18 mouse cellular contexts compared by ENCODE assay signal in genomic region chr17:56265869-56266268, GRCm38 (mm10). TPM values are rescaled to one million over a fixed set of nuclear protein-coding genes. Genes with fewer than 3 reads are reported as not detected.
DNase-seq lines count a peak whose midpoint lies in the region; ATAC-seq and TF ChIP-seq lines count a peak whose summit lies in the region.
"Had no signal": no experiment of that assay in that cellular context is flagged by ENCODE, and none has a peak within 500 bp of the region (broad histone marks: within the 10 kb centered on the region; RNA-seq: fewer than 3 reads in every experiment).

No protein-coding gene starts in this region.

- peak overlapping the region; percentile 45 for H3ac ChIP-seq in C2C12 (ENCODE audit: control insufficient read depth, insufficient read length, low read depth)

- peak overlapping the region; percentile 13; the same call in 1 of the 2 replicates for H3K27ac ChIP-seq in kidney, postnatal 0 days
- no peak overlapping the region for H3K27ac ChIP-seq in kidney, embryonic 16.5 days (ENCODE audit: low read length)
- H3K27ac ChIP-seq in macrophage = peak overlapping the region; percentile 95
- H3K27ac ChIP-seq: heart, embryonic 15.5 days; hindbrain, postnatal 0 days had no signal

- H3K36me3 ChIP-seq in kidney, postnatal 0 days (ENCODE audit: insufficient read depth, low read length) = 0 out of 2 replicates have a peak, but pooled peaks cover 7% of the 10 kb centered on the region
- H3K36me3 ChIP-seq in kidney, embryonic 16.5 days (ENCODE audit: insufficient read depth, low read length) = peaks cover 16% of the 10 kb centered on the region
- H3K36me3 ChIP-seq in C2C12 (ENCODE audit: control insufficient read depth, insufficient read depth) = peaks cover 23% of the 10 kb centered on the region
- H3K36me3 ChIP-seq in G1E (replicated peaks) = peaks cover 64% of the 10 kb centered on the region
- H3K36me3 ChIP-seq in macrophage (ENCODE audit: inconsistent target) = peaks cover 15% of the 10 kb centered on the region; the same call in 1 of the 2 replicates

- H3K4me1 ChIP-seq in kidney, postnatal 0 days (replicated peaks; ENCODE audit: insufficient read depth, low read length) = no peaks in the 10 kb centered on the region
- H3K4me1 ChIP-seq in kidney, embryonic 16.5 days (ENCODE audit: insufficient read depth, low read length) = peaks cover 6% of the 10 kb centered on the region
- peaks cover 62% of the 10 kb centered on the region for H3K4me1 ChIP-seq in G1E (ENCODE audit: insufficient read depth, low read depth, low read length)

- H3K4me2 ChIP-seq in kidney, postnatal 0 days (ENCODE audit: low read length) = no peak overlapping the region
- no peak overlapping the region for H3K4me2 ChIP-seq in kidney, embryonic 16.5 days (replicated peaks; ENCODE audit: low read depth, low read length)
- H3K4me2 ChIP-seq: heart, embryonic 15.5 days had no signal

- 65% methylated on average over 3 of the region's 3 CpGs for WGBS in kidney, postnatal 0 days
- 66% methylated on average over 3 of the region's 3 CpGs for WGBS in kidney, embryonic 16.5 days
- 13% methylated on average over 3 of the region's 3 CpGs for WGBS in macrophage (ENCODE audit: missing documents)

- no peaks in the 10 kb centered on the region for H3K27me3 ChIP-seq in kidney, postnatal 0 days (ENCODE audit: insufficient read depth, low read length)
- H3K27me3 ChIP-seq in kidney, embryonic 16.5 days (ENCODE audit: insufficient read depth, low read length) = no peaks in the 10 kb centered on the region
- H3K27me3 ChIP-seq in C2C12 (ENCODE audit: control insufficient read depth, insufficient read depth, insufficient read length) = no peaks in the 10 kb centered on the region
- H3K27me3 ChIP-seq in G1E (ENCODE audit: insufficient read depth, low read length) = no peaks in the 10 kb centered on the region
- H3K27me3 ChIP-seq: heart, embryonic 15.5 days had no signal

- H3K79me2 ChIP-seq in C2C12 (ENCODE audit: control insufficient read depth, insufficient read depth) (peaks cover 29% of the 10 kb centered on the region), macrophage (ENCODE audit: inconsistent target) (peaks cover 21% of the 10 kb centered on the region; the same call in 1 of the 2 replicates)

- no peak for TF ChIP-seq CTCF in kidney, postnatal 0 days (IDR thresholded peaks at IDR 0.05; ENCODE audit: low read depth)
- TF ChIP-seq CTCF in C2C12 (IDR thresholded peaks at IDR 0.05; ENCODE audit: control insufficient read depth, insufficient read depth, insufficient read length) (no peak), G1E (IDR thresholded peaks at IDR 0.05; ENCODE audit: low read depth, low read length) (no peak)

- no peak for DNase-seq in kidney, postnatal 0 days (ENCODE audit: low spot score)
- no peak for DNase-seq in G1E (ENCODE audit: low spot score)
- no peak for DNase-seq in right cerebral cortex, postnatal 10 days (ENCODE audit: low spot score in 2 of 2)
- no peak for DNase-seq in retina, embryonic 14.5 days (ENCODE audit: low spot score)
- DNase-seq: cerebellum, adult 9-10 months; kidney, adult 8-10 months; left cerebral cortex, postnatal 4 days; liver, postnatal 0 days had no signal

- H3K9me3 ChIP-seq in kidney, postnatal 0 days (replicated peaks; ENCODE audit: low read length) = no peaks in the 10 kb centered on the region
- no peaks in the 10 kb centered on the region for H3K9me3 ChIP-seq in kidney, embryonic 16.5 days (ENCODE audit: low read length)
- no peaks in the 10 kb centered on the region for H3K9me3 ChIP-seq in G1E (replicated peaks)
- H3K9me3 ChIP-seq: heart, embryonic 15.5 days had no signal

- peaks cover 6% of the 10 kb centered on the region for H3K79me3 ChIP-seq in C2C12 (ENCODE audit: low read depth)

- H3K4me3 ChIP-seq in kidney, postnatal 0 days (replicated peaks; ENCODE audit: low read depth, low read length) = no peak overlapping the region
- H3K4me3 ChIP-seq in kidney, embryonic 16.5 days (ENCODE audit: low read length) = no peak overlapping the region
- H3K4me3 ChIP-seq in C2C12 (ENCODE audit: insufficient read depth, poor library complexity, severe bottlenecking) (no peak overlapping the region), G1E (ENCODE audit: low read depth, low read length) (no peak overlapping the region), macrophage (ENCODE audit: inconsistent target) (no peak overlapping the region)
- H3K4me3 ChIP-seq: heart, embryonic 15.5 days had no signal

- no peak for ATAC-seq in kidney, postnatal 0 days (replicated peaks; ENCODE audit: low FRiP score, low read depth)
- ATAC-seq in kidney, embryonic 16.5 days (ENCODE audit: low FRiP score, low TSS enrichment) = no peak
- ATAC-seq in G1E (ENCODE audit: extremely low read depth, insufficient number of reproducible peaks, low FRiP score, poor library complexity, severe bottlenecking) = peak; percentile 5; the same call in 1 of the 2 replicates
- ATAC-seq: hindbrain, postnatal 0 days had no signal

- H3K9ac ChIP-seq in kidney, postnatal 0 days (ENCODE audit: low read depth, low read length) = no peak overlapping the region
- H3K9ac ChIP-seq in kidney, embryonic 16.5 days (replicated peaks; ENCODE audit: low read length) = no peak overlapping the region
- H3K9ac ChIP-seq: heart, embryonic 15.5 days; liver, postnatal 0 days had no signal

TF ChIP-seq in C2C12, 6 proteins besides CTCF, POLR2A, EP300 and RAD21:
- peak; percentile 47 for TF ChIP-seq FOSL1 (IDR thresholded peaks at IDR 0.05; ENCODE audit: insufficient read depth, low read length, poor library complexity, severe bottlenecking)
- no peak for TF ChIP-seq MYOG (IDR thresholded peaks at IDR 0.05; ENCODE audit: control insufficient read depth, extremely low read depth, insufficient read length)
- peak; percentile 33 for TF ChIP-seq MYOD1 (IDR thresholded peaks at IDR 0.05; ENCODE audit: control insufficient read depth, insufficient read length, low read depth)
- peak; percentile 21 for TF ChIP-seq USF1 (IDR thresholded peaks at IDR 0.05; ENCODE audit: low read depth)

RNA-seq across cellular contexts. Expression of gene Fem1a, which starts 9.3 kb away (rescaled TPM):
- polyA plus RNA-seq in kidney, postnatal 0 days (2015; fragmentation: Nextera tagmentation; extraction: Ambion mirVana) = 11.7 TPM in 2 replicates
- polyA plus RNA-seq in kidney, embryonic 16.5 days (2015; fragmentation: Nextera tagmentation; extraction: Ambion mirVana) = 14.6 and 15.8 TPM in 2 replicates
- polyA plus RNA-seq in C2C12 (2012; fragmentation: generic; extraction: Trizol) (18.1 TPM), G1E (2012) (20.1 and 20.7 TPM in 2 replicates), macrophage (2018) (6.6 to 13.3 TPM (median 10.2 TPM) in 3 replicates)
- total RNA-seq in G1E (2014; fragmentation: Nextera tagmentation) (14.4 and 16.5 TPM in 2 replicates), G1E (2017) (17.8 and 18.9 TPM in 2 replicates)
- 10 to 100 TPM in 9 of 26 experiments, 1 to 10 TPM in 17; 2.4 to 25.8 (median 7.7) TPM for total RNA-seq in macrophage (2018; cell fraction: chromatin; rRNA removed)
- 10 to 100 TPM in 17 of 26 experiments, 1 to 10 TPM in 9; 4.7 to 16.4 (median 11.9) TPM for total RNA-seq in macrophage (2018; cell fraction: cytosol; rRNA removed)
- total RNA-seq in macrophage (2018; cell fraction: nucleus; rRNA removed) = 10 to 100 TPM in 15 of 26 experiments, 1 to 10 TPM in 11; 5.5 to 23.2 (median 10.6) TPM

RNA-seq across cellular contexts. Expression of gene Ticam1, which starts 10.7 kb away (rescaled TPM):
- 6.9 and 7.7 TPM in 2 replicates for polyA plus RNA-seq in kidney, postnatal 0 days (2015; fragmentation: Nextera tagmentation; extraction: Ambion mirVana)
- polyA plus RNA-seq in kidney, embryonic 16.5 days (2015; fragmentation: Nextera tagmentation; extraction: Ambion mirVana) = 7.3 and 10.3 TPM in 2 replicates
- polyA plus RNA-seq in C2C12 (2012; fragmentation: generic; extraction: Trizol) = 5.8 TPM
- total RNA-seq in G1E (2014; fragmentation: Nextera tagmentation) = 15.2 and 16.2 TPM in 2 replicates
- 4.9 and 5.7 TPM in 2 replicates for total RNA-seq in G1E (2017)
- 7.4 and 8.1 TPM in 2 replicates for polyA plus RNA-seq in G1E (2012)
- total RNA-seq in macrophage (2018; cell fraction: chromatin; rRNA removed) = 10 to 100 TPM; 20.0 to 66.0 (median 29.6) TPM
- 10 to 100 TPM; 29.2 to 68.9 (median 35.2) TPM for total RNA-seq in macrophage (2018; cell fraction: cytosol; rRNA removed)
- total RNA-seq in macrophage (2018; cell fraction: nucleus; rRNA removed) = 10 to 100 TPM; 18.9 to 54.1 (median 29.3) TPM
- polyA plus RNA-seq in macrophage (2018) = 19.5 to 36.1 TPM (median 21.2 TPM) in 3 replicates

RNA-seq across cellular contexts. Expression of gene Plin3, which starts 26.8 kb away (rescaled TPM):
- polyA plus RNA-seq in kidney, postnatal 0 days (2015; fragmentation: Nextera tagmentation; extraction: Ambion mirVana) = 69.6 and 75.2 TPM in 2 replicates
- 87.5 and 106 TPM in 2 replicates for polyA plus RNA-seq in kidney, embryonic 16.5 days (2015; fragmentation: Nextera tagmentation; extraction: Ambion mirVana)
- polyA plus RNA-seq in C2C12 (2012; fragmentation: generic; extraction: Trizol) = 27.5 TPM
- 8.1 and 12.3 TPM in 2 replicates for total RNA-seq in G1E (2014; fragmentation: Nextera tagmentation)
- total RNA-seq in G1E (2017) = 55.9 and 64.1 TPM in 2 replicates
- 12.2 and 12.7 TPM in 2 replicates for polyA plus RNA-seq in G1E (2012)
- 10 to 100 TPM in 18 of 26 experiments, 1 to 10 TPM in 8; 3.7 to 35.4 (median 12.4) TPM for total RNA-seq in macrophage (2018; cell fraction: chromatin; rRNA removed)
- total RNA-seq in macrophage (2018; cell fraction: cytosol; rRNA removed) = 10 to 100 TPM; 28.2 to 67.4 (median 39.0) TPM
- total RNA-seq in macrophage (2018; cell fraction: nucleus; rRNA removed) = 10 to 100 TPM; 10.8 to 40.1 (median 19.8) TPM
- 40.0 to 53.0 TPM (median 46.8 TPM) in 3 replicates for polyA plus RNA-seq in macrophage (2018)

RNA-seq across cellular contexts. Expression of gene Arrdc5, which starts 34.2 kb away (rescaled TPM):
- not detected in 2 replicates for polyA plus RNA-seq in kidney, postnatal 0 days (2015; fragmentation: Nextera tagmentation; extraction: Ambion mirVana)
- not detected in 2 replicates for polyA plus RNA-seq in kidney, embryonic 16.5 days (2015; fragmentation: Nextera tagmentation; extraction: Ambion mirVana)
- polyA plus RNA-seq in C2C12 (2012; fragmentation: generic; extraction: Trizol) (not detected), G1E (2012) (not detected in 2 replicates), macrophage (2018) (not detected in 3 replicates)
- total RNA-seq in G1E (2014; fragmentation: Nextera tagmentation) (not detected in 2 replicates), G1E (2017) (not detected in 2 replicates)
- not detected for total RNA-seq in macrophage (2018; cell fraction: chromatin; rRNA removed)
- total RNA-seq in macrophage (2018; cell fraction: cytosol; rRNA removed) = not detected
- not detected for total RNA-seq in macrophage (2018; cell fraction: nucleus; rRNA removed)
- total RNA-seq: gastrocnemius, adult 8-10 months; hindbrain, postnatal 0 days; left cerebral cortex, postnatal 4 days; megakaryocyte-erythroid progenitor cell, adult 5-6 weeks had no signal
- polyA plus RNA-seq: brain, embryonic 14.5 days; embryonic facial prominence, embryonic 11.5 days; forebrain, embryonic 11.5 days; heart, embryonic 15.5 days; hindbrain, postnatal 0 days; liver, postnatal 0 days had no signal

RNA-seq across cellular contexts. Expression of gene Uhrf1, which starts 37.3 kb away (rescaled TPM):
- 54.3 and 67.3 TPM in 2 replicates for polyA plus RNA-seq in kidney, postnatal 0 days (2015; fragmentation: Nextera tagmentation; extraction: Ambion mirVana)
- 170 and 179 TPM in 2 replicates for polyA plus RNA-seq in kidney, embryonic 16.5 days (2015; fragmentation: Nextera tagmentation; extraction: Ambion mirVana)
- polyA plus RNA-seq in C2C12 (2012; fragmentation: generic; extraction: Trizol) (93.0 TPM), G1E (2012) (193 and 196 TPM in 2 replicates), macrophage (2018) (2.3 to 57.4 TPM (median 13.6 TPM) in 3 replicates)
- total RNA-seq in G1E (2014; fragmentation: Nextera tagmentation) (108 and 118 TPM in 2 replicates), G1E (2017) (173 and 186 TPM in 2 replicates)
- 10 to 100 TPM in 13 of 26 experiments, 1 to 10 TPM in 13; 2.4 to 31.3 (median 10.2) TPM for total RNA-seq in macrophage (2018; cell fraction: chromatin; rRNA removed)
- total RNA-seq in macrophage (2018; cell fraction: cytosol; rRNA removed) = 1 to 10 TPM; 3.9 to 9.2 (median 5.9) TPM
- 10 to 100 TPM in 3 of 26 experiments, 1 to 10 TPM in 23; 3.7 to 97.3 (median 6.4) TPM for total RNA-seq in macrophage (2018; cell fraction: nucleus; rRNA removed)
